Mouse (Mus musculus) lung, adult 2 months (tissue): ENCODE results near the gene Arhgap28. TPM values are rescaled to one million over a fixed set of nuclear protein-coding genes. Genes with fewer than 3 reads are reported as not detected.

ENCODE experiments used
- DNase-seq: peaks from one replicate; pipeline ENCODE4 v3.0.0; 2022
- H3K4me1 ChIP-seq: fragments of 200-500 bp; 2 replicates; pipeline ENCODE4 v1.6.1; 2011; ENCODE audit warnings: low read length; ENCODE audit not compliant: control insufficient read depth, insufficient read depth
- H3K4me3 ChIP-seq: fragments of 200-500 bp; replicated peaks from 2 replicates; pipeline ENCODE3; 2011; ENCODE audit warnings: low read depth, mild to moderate bottlenecking, control low read depth, low read length; ENCODE audit errors: extremely low read depth
- CTCF ChIP-seq: fragments of 200-500 bp; IDR thresholded peaks from 2 replicates; pipeline ENCODE4 v1.5.1; 2011; ENCODE audit warnings: mild to moderate bottlenecking, low read length, control low read depth; ENCODE audit not compliant: insufficient read depth
- POLR2A ChIP-seq: fragments of 200-500 bp; IDR thresholded peaks from 2 replicates; pipeline ENCODE4 v1.6.1; 2011; ENCODE audit warnings: low read depth, mild to moderate bottlenecking, control low read depth, low read length, borderline replicate concordance; ENCODE audit errors: extremely low read depth
- WGBS: fragments of 180-500 bp; shearing (Covaris S2); methylation state at CpG from one replicate; pipeline ENCODE4 v1.1.7; 2018; 5-methylcytosine and 5-hydroxymethylcytosine counted together
- polyA plus RNA-seq: library from polyadenylated mRNA; depleted of rRNA; stranded (reverse); fragments of >200 nt; gene quantifications from 2 replicates; pipeline ENCODE4 v1.2.3, GENCODE M21; 2012

The Arhgap28 gene
- polyA plus RNA-seq, 1 experiment: 7.4 TPM

DNA sequence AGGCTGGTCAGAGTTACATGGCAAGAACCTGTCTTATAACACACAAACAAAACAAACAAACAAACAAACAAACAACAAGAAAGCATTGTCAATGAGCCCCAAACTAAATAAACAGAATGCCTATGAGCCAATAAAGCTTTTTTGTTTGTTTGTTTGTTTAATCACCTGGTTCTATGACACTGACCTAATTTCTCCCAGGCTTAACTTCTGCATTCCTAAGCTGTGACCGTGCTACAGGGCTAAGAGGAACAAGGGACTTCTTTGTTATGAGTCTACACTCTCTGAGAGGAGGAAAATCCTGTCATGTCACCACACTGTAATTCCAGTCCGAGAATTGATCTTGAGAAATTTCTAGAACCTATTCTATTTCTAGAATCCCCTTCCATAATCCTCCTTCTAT, 29.2 kb downstream of the Arhgap28 start:
- 41% methylated on average over 2 of the region's 2 CpGs for WGBS
- TF ChIP-seq POLR2A: no peak
- TF ChIP-seq CTCF: no peak
- Histone ChIP-seq H3K4me1 (peaks cover 2% of the 10 kb centered on the region; the same call in 1 of the 2 replicates), H3K4me3 (no peak overlapping the region)
- no peak for DNase-seq

GRCm38 (mm10) chr17:67966853-67967540, 36.9 kb downstream of the Arhgap28 start:
- TF ChIP-seq CTCF (no peak), POLR2A (no peak)
- H3K4me1 ChIP-seq: no peaks in the 10 kb centered on the region
- H3K4me3 ChIP-seq: no peak overlapping the region
- 60% methylated on average over 8 of the region's 8 CpGs for WGBS
- no peak for DNase-seq

DNA sequence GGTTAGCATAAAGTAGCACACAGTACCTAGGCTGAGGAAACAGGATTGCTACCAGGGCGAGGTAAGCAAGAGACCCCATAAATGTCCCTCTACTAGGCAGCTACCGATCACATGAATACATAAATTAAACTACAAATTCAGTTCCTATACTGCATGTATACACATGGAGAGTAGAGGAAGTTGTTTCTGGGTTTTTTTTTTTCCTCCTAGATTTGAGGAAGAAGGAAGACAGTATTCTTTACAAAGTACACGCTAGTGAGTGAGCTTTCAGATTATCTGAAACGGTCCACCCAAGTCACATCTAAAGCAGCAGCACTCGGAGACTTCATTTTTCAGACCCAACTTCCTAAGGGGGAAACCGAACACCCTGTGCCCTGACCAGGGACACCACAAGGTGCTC, 41.1 kb downstream of the Arhgap28 start:
- Histone ChIP-seq H3K4me1 (no peaks in the 10 kb centered on the region; the same call in 1 of the 2 replicates), H3K4me3 (no peak overlapping the region)
- no peak for TF ChIP-seq CTCF
- no peak for TF ChIP-seq POLR2A
- no peak for DNase-seq
- 80% methylated on average over 6 of the region's 6 CpGs for WGBS

DNA sequence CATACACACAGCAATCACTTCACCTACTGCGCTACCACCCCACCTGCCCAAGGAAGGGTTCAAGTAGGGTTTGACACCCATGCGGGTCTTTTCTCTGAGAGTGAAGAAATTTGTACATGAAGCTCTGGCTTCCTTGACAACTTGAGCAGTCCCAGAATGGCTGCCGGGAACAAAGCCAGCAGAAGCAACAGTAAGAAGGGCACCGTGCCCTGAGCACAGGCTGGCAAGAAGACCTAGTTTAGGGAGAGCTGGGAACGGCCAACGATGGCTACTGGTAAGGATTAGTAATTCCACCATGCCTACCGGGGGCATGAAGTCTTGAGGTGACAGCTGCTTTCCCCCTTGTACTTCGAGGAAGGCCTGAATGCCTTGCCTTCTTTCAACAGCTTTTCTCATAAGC, 41.9 kb downstream of the Arhgap28 start:
- no peak overlapping the region for H3K4me3 ChIP-seq
- H3K4me1 ChIP-seq: no peaks in the 10 kb centered on the region; the same call in 1 of the 2 replicates
- WGBS: 74% methylated on average over 8 of the region's 8 CpGs
- TF ChIP-seq POLR2A (no peak), CTCF (no peak)
- no peak for DNase-seq

DNA sequence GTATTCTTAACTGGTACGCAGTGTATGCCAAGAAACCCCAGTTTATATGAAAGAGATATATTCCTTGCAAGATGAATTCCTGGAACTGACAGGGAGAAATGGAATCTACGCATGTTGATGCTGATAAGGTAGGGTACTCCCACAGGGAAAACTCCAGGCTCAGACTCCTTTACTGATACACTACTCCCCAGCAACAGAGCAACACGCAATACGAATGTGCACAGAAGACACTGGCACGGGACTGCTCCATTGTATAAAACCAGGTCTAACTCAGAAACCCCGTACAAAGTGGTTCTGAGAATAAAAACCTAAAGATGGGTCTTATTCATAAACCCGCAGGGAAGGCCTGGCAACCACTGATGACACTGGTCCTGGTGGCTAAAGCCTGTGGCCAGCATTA, 45.0 kb downstream of the Arhgap28 start:
- TF ChIP-seq CTCF (no peak), POLR2A (no peak)
- H3K4me3 ChIP-seq: no peak overlapping the region
- peaks cover 9% of the 10 kb centered on the region for H3K4me1 ChIP-seq
- WGBS: 81% methylated on average over 7 of the region's 7 CpGs
- no peak for DNase-seq

- TF ChIP-seq POLR2A (no peak), CTCF (no peak)
- Histone ChIP-seq H3K4me1 (peaks cover 14% of the 10 kb centered on the region), H3K4me3 (no peak overlapping the region)
- no peak for DNase-seq
- 50% methylated on average over 1 of the region's 1 CpGs for WGBS
Observed at GRCm38 (mm10) chr17:67957603-67958002, 46.3 kb downstream of the Arhgap28 start.

GRCm38 (mm10) chr17:67955876-67956690, 47.8 kb downstream of the Arhgap28 start:
- Histone ChIP-seq H3K4me1 (peaks cover 15% of the 10 kb centered on the region), H3K4me3 (no peak overlapping the region)
- no peak for TF ChIP-seq POLR2A
- no peak for TF ChIP-seq CTCF
- 41% methylated on average over 10 of the region's 10 CpGs for WGBS
- DNase-seq: no peak

- no peak for DNase-seq
- H3K4me3 ChIP-seq: no peak overlapping the region
- 58% methylated on average over 5 of the region's 5 CpGs for WGBS
- H3K4me1 ChIP-seq: peaks cover 18% of the 10 kb centered on the region
- no peak for TF ChIP-seq CTCF
- no peak for TF ChIP-seq POLR2A
Observed at GRCm38 (mm10) chr17:67954961-67955360, 49.0 kb downstream of the Arhgap28 start.

- peak overlapping the region; percentile 18 for H3K4me3 ChIP-seq
- WGBS: 25% methylated on average over 11 of the region's 11 CpGs
- no peak for TF ChIP-seq POLR2A
- TF ChIP-seq CTCF: no peak
- H3K4me1 ChIP-seq: peaks cover 16% of the 10 kb centered on the region
- DNase-seq: no peak
Observed at GRCm38 (mm10) chr17:67950523-67951213, 53.3 kb downstream of the Arhgap28 start.
